Mouse (Mus musculus) midbrain, embryonic 13.5 days (tissue): ENCODE results near the gene Kcnc2. TPM values are rescaled to one million over a fixed set of nuclear protein-coding genes. Genes with fewer than 3 reads are reported as not detected.

Source experiments
- ATAC-seq: fragments of 200-750 bp; cut with Nextera tagmentation; 2 replicates; pipeline ENCODE4 v1.8.0; 2017; ENCODE audit warnings: mild to moderate bottlenecking, moderate TSS enrichment, moderate library complexity
- H3K27ac ChIP-seq: fragments of 300-500 bp; sonication (generic); 2 replicates; pipeline ENCODE4 v1.5.1; 2015; ENCODE audit warnings: inconsistent platforms, mild to moderate bottlenecking, moderate library complexity
- H3K27me3 ChIP-seq: fragments of 300-500 bp; sonication (generic); 2 replicates; pipeline ENCODE4 v1.6.1; 2015; ENCODE audit warnings: mild to moderate bottlenecking, inconsistent platforms
- H3K36me3 ChIP-seq: fragments of 300-500 bp; sonication (generic); 2 replicates; pipeline ENCODE4 v1.6.1; 2015; ENCODE audit warnings: mild to moderate bottlenecking, inconsistent platforms
- H3K4me1 ChIP-seq: fragments of 300-500 bp; sonication (generic); replicated peaks from 2 replicates; pipeline ENCODE4 v1.6.1; 2015; ENCODE audit warnings: inconsistent platforms
- H3K4me2 ChIP-seq: fragments of 300-500 bp; sonication (generic); replicated peaks from 2 replicates; pipeline ENCODE4 v1.6.1; 2015; ENCODE audit warnings: moderate library complexity, mild to moderate bottlenecking, inconsistent platforms
- H3K4me3 ChIP-seq: fragments of 300-500 bp; sonication (generic); replicated peaks from 2 replicates; pipeline ENCODE4 v1.5.1; 2015; ENCODE audit warnings: mild to moderate bottlenecking, inconsistent platforms
- H3K9ac ChIP-seq: fragments of 300-500 bp; sonication (generic); replicated peaks from 2 replicates; pipeline ENCODE4 v1.6.1; 2015; ENCODE audit warnings: mild to moderate bottlenecking, inconsistent platforms
- H3K9me3 ChIP-seq: fragments of 300-500 bp; sonication (generic); 2 replicates; pipeline ENCODE4 v1.6.1; 2016; ENCODE audit warnings: mild to moderate bottlenecking, inconsistent platforms
- WGBS: fragments of 180-500 bp; shearing (Covaris S2); methylation state at CpG from one replicate; pipeline ENCODE4 v1.1.7; 2015; 5-methylcytosine and 5-hydroxymethylcytosine counted together
- polyA plus RNA-seq: library from polyadenylated mRNA; unstranded; fragments of >200 nt; fragmentation: Nextera tagmentation; extraction: Ambion mirVana; gene quantifications from 2 replicates; pipeline ENCODE4 v1.2.1, GENCODE M21; 2015

Gene Kcnc2
- polyA plus RNA-seq, 1 experiment from 2014 or later: 3.3 TPM

DNA sequence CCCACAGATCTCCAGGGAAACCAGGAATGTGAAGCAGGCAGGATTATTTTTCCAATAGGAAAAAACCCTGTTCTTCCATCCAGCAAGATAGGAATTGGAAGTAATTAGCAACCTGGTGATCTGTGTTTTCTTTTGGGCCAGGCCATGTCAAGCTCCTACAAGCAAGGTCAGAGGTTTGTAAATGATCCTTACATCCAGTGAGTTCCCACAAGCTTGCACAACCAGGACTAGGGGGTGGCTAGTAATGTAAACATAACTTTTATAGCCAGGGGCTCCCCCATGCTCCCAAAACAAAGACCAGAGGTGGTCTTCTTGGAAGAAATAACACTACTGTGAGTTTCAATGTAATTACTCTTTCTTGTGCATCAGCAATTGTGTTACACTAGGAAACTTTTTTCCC, 214.9 kb downstream of the Kcnc2 start:
- Histone ChIP-seq H3K9me3 (no peaks in the 10 kb centered on the region), H3K36me3 (no peaks in the 10 kb centered on the region), H3K9ac (no peak overlapping the region), H3K4me2 (no peak overlapping the region), H3K4me3 (no peak overlapping the region), H3K27me3 (no peaks in the 10 kb centered on the region), H3K27ac (no peak overlapping the region), H3K4me1 (no peaks in the 10 kb centered on the region)
- ATAC-seq: no peak

DNA sequence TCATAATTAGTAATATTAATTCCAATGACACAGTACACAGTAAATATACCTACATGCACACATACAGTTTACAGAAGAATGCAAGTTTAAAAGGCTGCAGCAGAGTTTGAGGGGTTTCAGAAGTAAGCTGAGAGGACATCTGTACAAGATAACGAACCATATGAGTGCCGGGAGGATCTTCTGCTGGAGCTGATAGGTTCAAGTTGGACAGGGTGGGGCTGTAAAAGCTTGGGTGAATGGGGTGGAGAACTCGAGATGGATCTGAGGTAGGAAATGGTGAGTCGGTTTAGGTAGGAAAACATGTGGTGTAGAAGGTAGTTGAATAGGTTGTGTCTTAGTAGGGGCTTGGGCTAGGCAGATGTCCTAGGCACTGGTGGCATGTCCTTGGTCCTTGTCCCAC, 217.8 kb downstream of the Kcnc2 start:
- 89% methylated on average over 4 of the region's 4 CpGs for WGBS
- Histone ChIP-seq H3K36me3 (no peaks in the 10 kb centered on the region), H3K9me3 (peaks cover 3% of the 10 kb centered on the region; the same call in 1 of the 2 replicates), H3K4me2 (no peak overlapping the region), H3K4me1 (no peaks in the 10 kb centered on the region), H3K4me3 (no peak overlapping the region), H3K27me3 (no peaks in the 10 kb centered on the region), H3K9ac (no peak overlapping the region), H3K27ac (no peak overlapping the region)
- no peak for ATAC-seq

Other genes starting within 250 kb of the Kcnc2 start
- not detected in 2 replicates for gene Glipr1l1, start 210.9 kb upstream of the Kcnc2 start, polyA plus RNA-seq
- not detected in 2 replicates for gene Glipr1l2, start 187.8 kb upstream of the Kcnc2 start, polyA plus RNA-seq
- gene Glipr1l3, start 110.8 kb upstream of the Kcnc2 start, polyA plus RNA-seq: 0.24 and 0.46 TPM in 2 replicates
- 0.30 and 0.41 TPM in 2 replicates for gene Caps2, start 107.5 kb upstream of the Kcnc2 start, polyA plus RNA-seq